Mouse (Mus musculus): Measurements from ENCODE around the gene Mttp.

GRCm38 (mm10) chr3:138185290-138185689 is 40.5 kb upstream of the Mttp start:
- TF ChIP-seq POLR2A (IDR thresholded peaks at IDR 0.05; ENCODE audit: borderline replicate concordance, insufficient read depth, low read length) (no peak), CTCF (IDR thresholded peaks at IDR 0.05; ENCODE audit: borderline replicate concordance, insufficient read depth, low read depth, low read length) (no peak)
